Mouse (Mus musculus): ENCODE measurements around the gene Slc25a33.
"Not testable (repeated sequence)": the region's sequence is repeated elsewhere in the genome, so short reads cannot be mapped to it uniquely, and the experiment has no call there.

DNA sequence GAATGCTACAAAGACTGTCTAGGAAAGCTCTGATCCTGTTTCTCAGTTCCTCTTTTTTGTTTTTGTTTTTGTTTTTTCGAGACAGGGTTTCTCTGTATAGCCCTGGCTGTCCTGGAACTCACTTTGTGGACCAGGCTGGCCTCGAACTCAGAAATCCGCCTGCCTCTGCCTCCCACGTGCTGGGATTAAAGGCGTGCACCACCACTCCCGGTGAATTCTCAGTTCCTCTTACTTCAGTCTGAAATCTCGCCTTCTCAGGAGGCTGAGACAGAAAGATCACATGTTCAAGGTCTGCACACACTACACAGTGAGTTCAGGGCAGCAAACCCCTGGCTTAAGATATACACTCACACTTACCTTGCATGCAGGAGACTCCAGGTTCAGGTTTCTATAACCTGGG lies 17.5 kb downstream of the Slc25a33 start:
- TF ChIP-seq CTCF (IDR thresholded peaks at IDR 0.05; ENCODE audit: borderline replicate concordance, control insufficient read depth, extremely low read depth, insufficient read depth, low read length, poor library complexity); POLR2A (IDR thresholded peaks at IDR 0.05; ENCODE audit: control insufficient read depth, extremely low read depth, insufficient read depth, low read length, poor library complexity): not testable (repeated sequence)

Data from thymus, adult 2 months (tissue).